Mouse (Mus musculus): ENCODE data around the gene Piezo1.

- TF ChIP-seq CTCF (IDR thresholded peaks at IDR 0.05; ENCODE audit: low read depth, low read length) (no peak), POLR2A (IDR thresholded peaks at IDR 0.05; ENCODE audit: borderline replicate concordance, low read depth, low read length) (no peak)
Measured at GRCm38 (mm10) chr8:122558671-122559349, 7.7 kb upstream of the Piezo1 start.

Data from bone marrow macrophage, adult 2 months (primary cell).